Mouse (Mus musculus): ENCODE data around the gene Gm20604.

Gene Gm20604

GRCm38 (mm10) chr12:102706833-102707463 is 51.5 kb downstream of the Gm20604 start:
- in situ Hi-C loops (cut with MboI, MseI) = no loop called here

GRCm38 (mm10) chr12:102705906-102706640 is 52.4 kb downstream of the Gm20604 start:
- in situ Hi-C loops (cut with MboI, MseI) = no loop called here

- in situ Hi-C loops (cut with MboI, MseI) = no loop called here
Measured at GRCm38 (mm10) chr12:102705216-102705871, 53.1 kb downstream of the Gm20604 start.

- in situ Hi-C loops (cut with MboI, MseI) = no loop called here
Measured at GRCm38 (mm10) chr12:102704457-102705198, 53.8 kb downstream of the Gm20604 start, which contains the start of gene Itpk1. Gene Itpk1, minus strand, starts transcription at chr12:102704930.

GRCm38 (mm10) chr12:102703921-102704408 is 54.5 kb downstream of the Gm20604 start:
- in situ Hi-C loops (cut with MboI, MseI) = no loop called here

GRCm38 (mm10) chr12:102703441-102703840 is 55.0 kb downstream of the Gm20604 start:
- in situ Hi-C loops (cut with MboI, MseI) = no loop called here

- in situ Hi-C loops (cut with MboI, MseI) = no loop called here
Measured at GRCm38 (mm10) chr12:102703111-102703412, 55.4 kb downstream of the Gm20604 start.

- in situ Hi-C loops (cut with MboI, MseI) = no loop called here
Measured at GRCm38 (mm10) chr12:102702356-102703110, 55.9 kb downstream of the Gm20604 start.

- in situ Hi-C loops (cut with MboI, MseI) = no loop called here
Measured at GRCm38 (mm10) chr12:102701691-102702207, 56.7 kb downstream of the Gm20604 start.

- in situ Hi-C loops (cut with MboI, MseI) = no loop called here
Measured at GRCm38 (mm10) chr12:102700453-102700852, 58.0 kb downstream of the Gm20604 start.

GRCm38 (mm10) chr12:102699156-102699555 is 59.3 kb downstream of the Gm20604 start:
- in situ Hi-C loops (cut with MboI, MseI) = loop anchor here (25.0 kb wide), 1 partner anchor 1687 kb away; no protein-coding TSS in a partner anchor

- in situ Hi-C loops (cut with MboI, MseI) = loop anchor here (25.0 kb wide), 1 partner anchor 1686 kb away; no protein-coding TSS in a partner anchor
Measured at GRCm38 (mm10) chr12:102698089-102698684, 60.3 kb downstream of the Gm20604 start.

- in situ Hi-C loops (cut with MboI, MseI) = loop anchor here (25.0 kb wide), 1 partner anchor 1685 kb away; no protein-coding TSS in a partner anchor
Measured at GRCm38 (mm10) chr12:102697381-102697780, 61.1 kb downstream of the Gm20604 start.

- in situ Hi-C loops (cut with MboI, MseI) = loop anchor here (25.0 kb wide), 1 partner anchor 1684 kb away; no protein-coding TSS in a partner anchor
Measured at GRCm38 (mm10) chr12:102696635-102697354, 61.7 kb downstream of the Gm20604 start.

- in situ Hi-C loops (cut with MboI, MseI) = loop anchor here (25.0 kb wide), 1 partner anchor 1683 kb away; no protein-coding TSS in a partner anchor
Measured at GRCm38 (mm10) chr12:102695369-102696239, 62.9 kb downstream of the Gm20604 start.

GRCm38 (mm10) chr12:102691761-102692160 is 66.7 kb downstream of the Gm20604 start:
- in situ Hi-C loops (cut with MboI, MseI) = loop anchor here (25.0 kb wide), 1 partner anchor 1679 kb away; no protein-coding TSS in a partner anchor

All from T-helper 1 cell (primary cell).